Mouse (Mus musculus) layer of hippocampus, adult 9-10 months (tissue): ENCODE measurements around the gene Abcc1.

Experiments
- DNase-seq: peaks from one replicate; pipeline ENCODE4 v3.0.0; 2022; ENCODE audit warnings: low spot score

The Abcc1 gene

DNA sequence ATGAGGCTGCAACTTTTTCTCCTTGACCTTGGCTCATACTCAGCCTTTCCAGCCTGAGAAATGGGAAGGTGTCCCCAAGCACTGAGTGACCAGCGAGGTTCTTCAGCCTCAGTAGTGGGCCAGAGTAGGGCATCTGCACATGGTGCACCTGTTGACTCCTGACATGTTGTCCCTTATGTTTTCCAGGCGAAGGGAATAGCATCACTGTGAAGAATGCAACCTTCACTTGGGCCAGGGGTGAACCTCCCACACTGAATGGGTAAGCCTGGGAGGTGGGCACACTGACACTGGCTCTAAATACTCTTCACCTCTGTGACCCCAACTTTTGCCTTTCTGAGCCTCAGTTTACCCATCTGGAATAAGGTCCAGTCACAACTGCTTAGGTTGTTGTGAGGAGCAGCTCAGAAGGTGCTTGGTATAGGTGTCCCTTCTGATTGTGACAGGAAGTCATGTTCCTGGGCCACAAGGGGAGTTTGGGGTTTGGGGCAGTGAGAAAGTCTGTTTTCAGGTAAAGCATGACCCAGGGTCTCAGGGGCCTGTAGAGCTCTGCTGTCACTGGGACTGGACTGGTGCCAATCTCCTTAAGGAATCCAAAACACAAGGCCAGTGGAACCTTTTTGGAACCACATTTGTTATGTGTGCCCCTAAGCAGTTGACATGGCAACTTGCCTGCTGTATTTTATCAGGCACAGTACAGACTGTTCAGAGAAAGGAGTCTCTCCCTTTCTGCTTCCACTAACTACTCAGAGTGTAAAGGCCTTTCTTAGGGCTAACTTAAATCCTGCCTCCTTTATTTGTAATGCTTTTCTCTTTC is 78.7 kb downstream of the Abcc1 start:
- no peak for DNase-seq

DNA sequence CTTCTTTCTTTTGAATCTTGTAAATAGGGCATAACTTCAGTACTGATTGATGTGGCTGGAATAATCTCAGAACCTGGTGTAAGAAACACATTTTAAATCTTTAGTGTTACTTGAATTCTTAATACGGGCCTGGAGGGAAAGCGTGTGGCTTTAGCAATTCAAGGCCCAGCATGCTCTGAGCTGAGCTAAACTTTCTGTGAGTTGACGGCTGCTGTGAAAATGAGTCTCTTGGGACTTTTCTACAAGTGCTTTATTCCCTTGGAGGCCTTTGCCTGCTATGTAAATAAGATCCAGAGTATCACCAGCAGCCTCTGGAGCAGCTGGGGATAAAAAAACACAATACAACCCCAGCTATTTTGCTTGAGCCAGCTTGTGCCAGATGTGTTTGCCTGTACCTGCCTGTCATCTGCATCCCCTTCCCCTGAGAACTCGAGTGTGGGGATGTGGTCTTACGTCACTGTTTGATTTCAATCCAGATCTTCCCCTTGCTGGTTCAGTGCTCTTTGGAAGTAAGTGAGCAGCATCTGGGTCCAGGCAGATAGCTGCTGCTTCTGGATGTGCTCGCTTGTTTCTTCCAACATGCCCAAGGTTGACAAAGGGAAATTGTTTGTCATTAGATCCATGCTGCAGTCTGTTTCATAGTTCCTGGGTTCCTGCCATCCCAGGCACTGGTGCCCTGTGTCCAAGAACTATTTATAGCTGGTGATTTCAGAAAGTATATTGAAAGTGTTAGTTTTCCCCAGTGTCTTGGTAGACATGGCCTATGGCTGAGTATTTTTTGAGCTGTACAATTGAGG is 82.9 kb downstream of the Abcc1 start:
- no peak for DNase-seq

DNA sequence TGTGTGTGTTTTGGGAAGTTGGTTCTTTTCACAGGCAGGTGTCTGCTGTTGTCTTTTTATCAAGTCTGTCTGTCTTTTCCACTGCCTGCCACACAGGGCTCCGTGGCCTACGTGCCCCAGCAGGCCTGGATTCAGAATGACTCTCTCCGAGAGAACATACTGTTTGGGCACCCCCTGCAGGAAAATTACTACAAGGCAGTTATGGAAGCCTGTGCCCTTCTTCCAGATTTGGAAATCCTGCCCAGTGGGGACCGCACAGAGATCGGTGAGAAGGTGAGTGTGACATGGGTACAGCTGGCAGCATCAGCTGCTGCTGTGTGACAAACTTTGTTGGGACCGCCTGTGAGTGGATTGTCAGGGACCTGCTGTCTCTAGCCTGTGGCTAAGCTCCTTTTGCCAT is 83.8 kb downstream of the Abcc1 start:
- DNase-seq = no peak

DNA sequence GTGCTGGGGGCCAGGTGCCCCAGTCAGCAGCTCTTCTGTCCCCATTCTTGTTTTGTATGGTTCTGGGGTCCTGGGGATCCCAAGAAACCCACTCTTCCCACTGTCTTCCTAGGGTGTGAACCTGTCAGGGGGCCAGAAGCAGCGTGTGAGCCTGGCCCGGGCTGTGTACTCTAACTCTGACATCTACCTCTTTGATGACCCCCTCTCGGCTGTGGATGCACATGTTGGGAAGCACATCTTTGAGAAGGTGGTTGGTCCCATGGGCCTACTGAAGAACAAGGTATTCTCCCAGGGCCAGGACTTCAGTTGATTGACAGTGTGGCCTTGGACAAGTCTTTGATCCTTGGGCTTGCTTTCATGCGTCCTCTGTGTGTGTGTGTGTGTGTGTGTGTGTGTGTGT is 86.0 kb downstream of the Abcc1 start:
- DNase-seq = no peak

DNA sequence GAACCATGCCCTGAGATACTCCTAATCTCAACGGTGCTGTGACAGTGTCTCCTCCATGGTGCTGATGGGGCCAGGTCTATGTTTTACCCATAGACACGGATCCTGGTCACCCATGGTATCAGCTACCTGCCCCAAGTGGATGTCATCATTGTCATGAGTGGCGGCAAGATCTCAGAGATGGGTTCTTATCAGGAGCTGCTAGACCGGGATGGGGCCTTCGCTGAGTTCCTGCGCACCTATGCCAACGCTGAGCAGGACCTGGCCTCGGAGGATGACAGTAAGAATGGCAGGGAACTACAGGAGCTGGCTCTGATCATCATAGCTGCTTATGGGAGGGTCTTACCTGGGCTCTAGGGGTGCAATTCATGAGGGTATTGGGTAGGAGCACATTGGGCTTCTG is 86.9 kb downstream of the Abcc1 start:
- DNase-seq = no peak

DNA sequence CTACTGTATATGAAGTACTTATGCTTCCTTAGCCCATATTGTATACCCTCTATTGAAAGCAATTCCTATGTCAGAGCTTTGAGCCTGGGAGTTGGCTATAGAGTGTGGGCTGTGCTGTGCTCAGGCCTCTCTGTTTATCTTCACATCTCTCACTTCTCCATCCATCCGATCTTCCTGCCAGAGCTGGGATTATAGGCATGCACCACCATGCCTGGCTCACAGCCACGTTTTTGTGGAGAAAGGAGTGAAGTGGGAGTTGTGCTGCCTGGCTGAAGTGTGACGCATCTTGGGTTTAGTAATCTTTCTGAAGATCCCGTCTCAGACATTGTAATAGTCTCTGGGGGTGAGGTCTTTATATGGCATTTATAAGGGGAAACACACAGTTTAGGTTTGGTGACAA is 88.5 kb downstream of the Abcc1 start:
- DNase-seq = no peak

DNA sequence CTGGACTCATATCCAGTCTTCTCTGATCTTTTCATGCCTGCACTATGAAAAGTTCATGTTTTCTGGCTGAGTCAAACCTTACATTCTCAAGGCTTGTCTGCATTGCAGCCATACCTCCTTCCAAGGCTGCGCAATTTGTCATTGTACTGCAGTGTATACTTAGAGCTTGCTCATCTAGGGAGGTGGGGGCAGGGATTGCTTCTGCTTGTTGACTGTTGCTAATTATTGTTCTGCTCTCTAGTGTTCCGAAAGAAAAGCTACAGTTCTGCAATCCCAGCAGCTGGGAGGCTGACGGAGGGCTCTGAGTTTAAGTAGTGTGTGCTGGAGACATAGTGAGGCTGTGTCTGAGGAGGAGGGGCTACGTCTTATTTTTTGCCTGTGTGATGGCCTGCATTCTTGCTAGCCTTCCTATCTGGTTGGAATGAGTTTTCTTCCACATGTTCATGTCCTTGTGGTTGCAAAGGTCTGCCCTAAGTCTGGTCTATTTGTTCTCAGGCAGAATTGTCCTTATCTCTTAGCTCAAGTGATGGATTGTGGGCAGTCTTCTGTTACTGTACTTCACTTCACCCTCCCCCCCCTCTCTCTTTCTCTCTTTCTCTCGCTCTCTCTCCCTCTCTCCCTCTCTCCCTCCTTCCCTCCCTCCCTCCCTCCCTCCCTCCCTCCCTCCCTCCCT is 90.2 kb downstream of the Abcc1 start:
- no peak for DNase-seq

DNA sequence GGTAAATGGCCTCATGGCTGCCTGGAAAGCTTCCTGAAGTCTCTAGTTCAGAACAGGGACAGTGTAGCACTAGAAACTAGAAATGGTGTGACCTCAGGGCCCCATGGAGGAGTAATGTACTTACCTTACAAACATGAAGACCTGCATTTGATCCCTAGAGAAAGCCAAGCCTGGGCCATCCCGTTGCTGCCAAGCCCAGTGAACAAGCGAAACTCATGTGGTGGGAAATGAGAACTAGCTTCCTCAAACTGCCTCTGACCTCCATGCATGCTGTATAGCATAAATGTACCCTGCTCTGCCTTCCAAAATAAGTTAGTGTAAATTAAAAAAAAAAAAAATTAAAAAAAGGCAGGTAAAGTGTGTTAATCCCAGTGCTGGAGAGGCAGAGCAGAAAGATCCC is 101.2 kb downstream of the Abcc1 start:
- DNase-seq = no peak

DNA sequence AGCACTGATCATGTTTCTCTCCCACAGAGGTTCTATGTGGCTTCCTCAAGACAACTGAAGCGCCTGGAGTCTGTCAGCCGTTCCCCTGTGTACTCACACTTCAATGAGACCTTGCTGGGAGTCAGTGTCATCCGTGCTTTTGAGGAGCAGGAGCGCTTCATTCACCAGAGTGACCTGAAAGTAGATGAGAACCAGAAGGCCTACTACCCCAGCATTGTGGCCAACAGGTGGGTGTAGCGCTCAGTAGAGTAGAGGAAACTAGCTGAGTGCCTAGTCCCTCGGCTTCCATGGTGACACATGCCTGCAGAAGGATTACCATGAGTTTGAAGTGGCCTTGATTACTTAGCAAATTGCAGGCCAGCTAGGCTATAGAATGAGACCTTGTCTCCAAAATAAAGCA is 103.7 kb downstream of the Abcc1 start:
- no peak for DNase-seq

DNA sequence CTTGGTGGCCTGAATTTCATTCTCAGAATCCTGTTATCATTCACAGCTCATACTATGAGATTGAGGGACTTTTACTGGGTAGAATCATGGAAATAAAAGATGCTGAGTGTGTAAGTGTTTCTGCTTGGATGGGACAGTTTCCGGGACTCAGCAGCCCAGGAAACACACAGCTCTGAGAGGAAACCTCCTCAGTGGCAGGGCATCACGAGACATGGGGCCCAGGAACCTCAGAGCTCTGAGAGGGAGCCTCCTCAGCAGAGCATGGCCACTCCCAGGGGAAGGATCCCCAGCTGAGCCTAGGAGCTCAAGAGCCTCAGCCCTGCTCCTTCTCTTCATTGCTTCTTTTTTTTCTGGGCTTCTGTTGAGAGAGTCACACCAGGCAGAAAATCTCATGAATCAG is 107.0 kb downstream of the Abcc1 start:
- DNase-seq = no peak

DNA sequence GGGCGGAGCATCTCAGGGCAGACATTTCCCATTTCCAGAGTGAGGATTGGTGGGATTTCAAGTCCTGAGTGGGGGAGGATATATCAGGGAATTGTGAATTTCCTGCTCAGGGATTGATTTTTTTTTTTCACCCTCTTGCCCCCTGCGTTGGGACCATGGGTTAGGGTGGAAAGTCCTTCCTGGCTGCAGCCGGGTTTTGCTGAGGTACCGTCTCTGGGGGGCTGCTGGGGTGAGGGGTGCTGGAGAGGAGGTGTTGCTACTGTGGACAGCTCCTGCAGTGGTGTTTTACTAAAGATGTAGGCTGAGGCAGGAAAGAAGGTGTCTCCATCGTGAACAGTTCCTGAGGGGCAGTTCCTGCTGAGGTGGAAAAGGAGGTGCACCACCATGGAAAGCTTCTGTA is 107.5 kb downstream of the Abcc1 start:
- no peak for DNase-seq

DNA sequence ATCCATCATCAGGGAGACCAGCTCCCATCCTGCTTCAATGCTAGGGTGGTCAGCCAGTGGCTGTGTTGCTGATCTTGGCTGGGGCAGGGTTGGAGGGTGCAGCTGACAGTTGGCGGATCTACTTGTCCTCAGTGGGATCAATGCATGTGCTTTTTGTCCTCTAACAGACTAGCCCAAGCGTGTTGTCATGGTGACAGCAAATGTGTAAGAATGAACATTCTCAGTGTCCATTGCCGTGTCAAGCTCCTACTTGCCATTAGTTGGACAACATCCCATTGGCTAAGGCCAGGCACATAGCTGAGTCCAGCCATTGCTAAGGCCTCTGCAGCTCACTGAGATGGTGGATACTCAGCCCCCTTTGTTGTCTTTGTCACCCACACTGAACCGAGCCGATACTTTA is 110.8 kb downstream of the Abcc1 start:
- no peak for DNase-seq

DNA sequence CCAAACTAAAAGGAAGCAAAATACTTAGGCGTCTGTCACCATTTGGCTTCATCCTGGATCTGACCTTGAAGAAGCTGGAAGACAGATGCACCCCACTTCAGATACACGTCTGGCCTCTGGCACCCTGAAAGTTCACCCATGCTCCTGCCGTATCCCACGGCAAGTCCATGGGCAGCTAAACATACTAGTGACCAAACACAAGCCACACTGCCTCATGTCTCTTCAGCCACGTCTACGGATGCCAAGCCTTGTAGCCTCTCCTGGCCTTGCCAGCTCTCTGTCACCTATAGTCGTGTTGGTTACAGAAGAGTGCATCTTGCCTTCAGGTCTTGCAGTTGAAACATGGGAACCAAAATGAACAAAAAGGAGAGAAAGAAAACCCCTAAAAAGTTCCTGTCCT is 112.3 kb downstream of the Abcc1 start:
- DNase-seq = no peak

DNA sequence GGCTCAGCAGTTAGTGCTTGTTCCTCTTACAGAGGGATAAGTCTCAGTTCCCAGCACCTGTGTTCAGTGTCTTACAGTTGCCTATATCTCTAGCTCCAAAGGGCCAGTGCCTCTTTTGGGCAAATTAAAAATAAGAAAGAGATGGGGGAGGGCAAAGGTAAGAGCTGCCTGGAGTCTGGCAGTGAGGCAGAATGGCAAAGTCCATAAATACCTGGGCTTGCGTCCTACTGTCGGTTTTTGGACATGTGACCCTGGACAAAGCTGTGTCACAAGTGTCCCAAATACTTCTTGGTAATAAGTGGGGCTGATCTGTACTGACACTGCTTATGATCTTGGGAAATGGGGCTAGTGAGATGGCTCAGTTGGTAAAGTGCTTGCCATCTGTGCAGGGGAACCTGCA is 113.6 kb downstream of the Abcc1 start:
- no peak for DNase-seq

DNA sequence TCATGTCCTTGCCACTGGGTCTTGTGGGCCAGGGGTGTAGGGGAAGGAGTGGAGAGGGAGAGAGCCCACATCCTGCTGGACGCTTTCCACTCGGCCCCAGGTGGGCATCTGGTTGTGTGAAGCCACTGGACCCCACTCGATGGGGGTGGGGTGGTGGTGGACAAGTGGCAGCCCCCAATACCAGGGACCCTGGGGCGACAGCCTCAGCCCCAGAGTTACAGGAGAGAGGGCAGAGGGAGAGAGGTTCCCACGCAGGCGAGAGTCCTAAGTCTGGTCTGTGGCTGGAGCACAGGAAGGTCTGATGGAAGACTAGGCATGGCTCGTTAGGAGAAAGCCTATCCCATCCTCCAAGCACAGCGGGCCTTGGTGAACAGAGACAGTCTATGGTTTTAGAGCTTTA is 114.7 kb downstream of the Abcc1 start:
- DNase-seq = no peak

DNA sequence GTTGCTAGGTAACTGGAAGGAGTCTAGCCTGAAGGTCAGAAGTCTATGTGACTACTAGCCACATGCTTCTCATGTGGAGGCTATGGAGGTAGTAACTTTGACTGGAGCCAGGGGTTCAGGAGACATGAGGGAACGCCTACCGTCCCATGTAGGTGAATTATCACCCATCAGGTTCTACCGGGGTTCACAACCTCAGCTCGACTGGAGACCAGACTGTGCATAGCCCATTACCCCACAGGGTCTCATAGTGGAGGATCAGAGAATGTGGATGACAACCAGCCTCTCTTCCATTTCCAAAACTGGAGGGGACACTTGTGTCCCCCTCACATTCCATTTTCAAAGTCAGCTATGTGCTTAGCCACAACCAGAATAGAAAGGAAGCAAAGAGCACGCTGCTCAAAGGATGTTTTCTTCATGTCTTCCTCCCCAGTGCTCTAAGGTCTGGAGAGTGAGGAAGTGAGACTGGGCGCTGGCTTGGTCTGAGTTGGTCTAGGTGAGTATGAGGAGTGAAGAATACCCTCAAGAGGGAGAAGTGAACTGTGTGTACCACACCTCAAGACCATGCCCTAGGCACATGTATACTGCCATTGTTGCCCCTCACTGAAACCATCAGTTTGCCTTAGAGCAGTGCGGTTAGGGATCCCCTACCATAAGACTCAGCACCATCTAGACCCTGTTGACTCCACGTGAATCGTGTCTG is 115.5 kb downstream of the Abcc1 start:
- no peak for DNase-seq

DNA sequence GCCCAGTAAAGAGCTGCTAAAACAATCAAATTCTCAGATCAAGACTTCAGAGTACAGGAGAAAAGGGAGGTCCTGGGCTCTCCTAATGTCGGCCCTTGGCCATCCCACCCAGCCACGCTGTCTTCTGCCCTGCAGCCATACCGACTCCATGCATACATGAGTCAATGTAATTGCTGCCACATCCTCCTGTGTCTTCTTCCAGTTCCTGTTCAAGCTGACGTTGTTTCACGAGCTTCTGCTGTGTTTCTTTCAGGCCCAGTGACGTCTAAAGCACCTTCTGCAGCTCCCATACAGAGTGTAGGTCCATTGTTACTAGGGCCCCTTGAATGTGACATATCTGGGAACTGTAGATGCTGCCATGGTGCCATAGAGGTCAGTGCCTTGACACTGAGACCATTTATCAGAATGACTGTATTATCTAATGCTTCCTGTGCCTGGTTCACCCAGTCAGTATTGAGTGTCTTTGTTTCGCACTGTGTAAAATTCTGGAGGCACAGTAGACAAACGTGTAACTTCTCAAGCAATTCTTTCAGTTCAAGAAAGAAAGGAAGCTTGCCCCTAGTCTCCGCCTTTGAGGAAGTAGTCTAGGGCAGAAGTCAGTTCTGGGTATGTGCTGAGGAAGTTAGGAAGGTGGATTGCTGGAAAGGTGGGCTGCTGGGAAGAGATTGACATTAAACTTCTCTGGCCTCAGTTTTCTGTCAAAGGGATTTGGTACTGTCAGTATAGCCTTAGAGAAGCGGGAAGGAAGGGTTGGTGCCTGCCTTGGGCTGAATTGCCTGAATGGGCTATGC is 116.3 kb downstream of the Abcc1 start:
- no peak for DNase-seq

DNA sequence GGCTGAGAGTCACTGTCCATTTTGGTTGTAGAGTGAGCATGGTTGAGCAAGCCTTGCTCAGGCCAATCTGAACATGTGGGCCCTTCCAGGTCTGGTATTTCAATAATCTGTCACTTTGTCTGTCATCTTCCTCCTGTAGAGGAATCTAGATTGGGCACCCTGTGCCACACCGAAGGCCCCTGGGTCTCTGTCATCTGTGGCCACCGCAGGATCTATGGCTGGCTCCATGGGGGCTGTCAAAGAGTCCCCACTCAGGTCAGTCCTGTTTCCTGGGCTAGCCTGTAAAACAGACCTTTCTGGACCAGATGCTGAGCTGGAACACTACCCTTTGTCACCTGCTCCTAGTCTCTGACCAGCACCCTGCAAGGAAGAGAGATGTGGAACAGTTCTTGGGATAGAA is 118.3 kb downstream of the Abcc1 start:
- no peak for DNase-seq

DNA sequence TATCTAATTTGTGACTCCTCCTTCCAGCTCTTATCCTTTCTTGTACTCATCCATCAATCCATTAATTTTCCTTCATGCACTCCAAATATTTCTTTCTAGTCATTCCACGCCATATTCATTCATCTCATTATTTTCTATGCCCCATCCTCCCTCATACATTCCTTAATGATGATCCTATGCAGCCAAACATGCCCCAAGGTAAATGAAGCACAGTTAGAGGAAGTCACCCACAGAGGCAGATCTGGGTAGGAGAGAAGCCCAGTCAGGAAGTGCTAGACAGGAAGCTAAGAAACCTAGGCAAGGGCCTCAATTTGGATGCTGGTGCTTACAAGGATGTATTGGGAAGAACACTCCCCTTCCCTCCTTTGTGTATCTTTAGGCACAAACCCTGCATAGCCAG is 121.9 kb downstream of the Abcc1 start:
- DNase-seq = no peak

DNA sequence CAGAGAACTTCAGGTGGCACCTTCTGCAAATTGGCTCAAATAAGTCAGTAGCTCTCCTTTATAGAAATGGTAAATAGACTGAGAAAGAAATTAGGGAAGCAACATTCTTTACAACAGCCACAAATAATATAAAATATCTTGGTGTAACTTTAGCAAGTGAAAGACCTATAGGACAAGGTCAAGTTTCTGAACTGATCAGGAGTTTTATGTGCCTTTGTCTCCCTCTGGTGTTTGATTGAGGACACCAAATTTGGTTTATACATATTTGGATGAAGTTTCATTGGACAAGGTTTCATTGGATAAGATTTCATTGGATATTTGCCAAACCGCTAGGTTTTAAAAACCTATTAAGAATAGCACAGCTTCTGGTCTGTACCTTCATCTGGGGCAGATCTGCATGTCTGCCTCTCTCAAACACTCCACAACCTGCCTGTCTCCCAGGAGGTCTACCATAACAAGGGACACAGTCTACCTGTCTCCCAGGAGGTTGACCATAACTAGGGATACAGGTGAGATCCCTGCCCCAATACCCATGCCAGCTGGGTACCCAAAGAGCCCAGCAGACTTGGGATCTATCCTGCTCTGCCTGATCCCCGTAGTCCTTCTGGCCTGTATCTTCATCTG is 132.2 kb downstream of the Abcc1 start:
- no peak for DNase-seq
